In the genomic region with DNA sequence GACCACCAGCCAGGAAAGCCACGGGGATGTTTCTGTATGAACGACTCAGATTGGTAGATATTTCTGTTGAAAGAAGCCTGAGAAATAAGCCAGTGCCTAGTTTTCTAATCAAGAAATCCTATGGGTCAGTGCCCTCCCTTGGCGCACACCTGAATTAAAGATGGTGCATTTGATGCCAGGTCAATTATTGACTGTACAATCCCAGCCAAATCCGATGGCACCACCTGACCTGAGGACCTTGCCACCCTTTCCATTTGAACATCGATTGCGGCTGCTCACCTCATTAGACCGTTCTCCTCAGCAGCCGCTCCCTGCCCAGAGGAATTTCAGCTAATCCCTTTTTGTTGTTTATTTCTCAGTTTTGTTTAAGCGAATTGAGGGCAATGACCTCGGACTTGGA, we compare ENCODE assay signal across 16 mouse cellular contexts.
"Had no signal": no experiment of that assay in that cellular context is flagged by ENCODE, and none has a peak within 500 bp of the region (broad histone marks: within the 10 kb centered on the region; RNA-seq: fewer than 3 reads in every experiment).

No protein-coding gene starts in this region.

- DNase-seq: retina, postnatal 1 day; right cerebral cortex, adult 18-20 months; right cerebral cortex, postnatal 14 days; right cerebral cortex, postnatal 25 days; right cerebral cortex, postnatal 4 days; spleen, adult 18-20 months; thymus, adult 18-20 months; thymus, adult 2 months; thymus, postnatal 14 days; thymus, postnatal 25 days; thymus, postnatal 36 days; thymus, postnatal 4 days had no signal

- H3K9ac ChIP-seq: neural tube, embryonic 13.5 days; neural tube, embryonic 15.5 days; stomach, embryonic 15.5 days had no signal

- H3K4me3 ChIP-seq: neural tube, embryonic 13.5 days; neural tube, embryonic 15.5 days; stomach, embryonic 15.5 days had no signal

- H3K4me2 ChIP-seq: neural tube, embryonic 13.5 days; neural tube, embryonic 15.5 days; stomach, embryonic 15.5 days had no signal

- H3K27ac ChIP-seq: neural tube, embryonic 13.5 days; neural tube, embryonic 15.5 days; stomach, embryonic 15.5 days; stomach, postnatal 0 days had no signal

- H3K4me1 ChIP-seq: stomach, embryonic 15.5 days had no signal

- H3K27me3 ChIP-seq: neural tube, embryonic 13.5 days; neural tube, embryonic 15.5 days; stomach, embryonic 15.5 days had no signal

- H3K36me3 ChIP-seq: neural tube, embryonic 13.5 days; neural tube, embryonic 15.5 days; stomach, embryonic 15.5 days had no signal

- H3K9me3 ChIP-seq: neural tube, embryonic 13.5 days; neural tube, embryonic 15.5 days; stomach, embryonic 15.5 days had no signal
